Mouse (Mus musculus): Measurements from ENCODE around the gene Mief1. TPM values are rescaled to one million over a fixed set of nuclear protein-coding genes. Genes with fewer than 3 reads are reported as not detected.

The Mief1 gene
- 14.3 and 20.8 TPM in 2 replicates for polyA plus RNA-seq (2012; rRNA removed)

- TF ChIP-seq POLR2A (IDR thresholded peaks at IDR 0.05; ENCODE audit: borderline replicate concordance, extremely low read depth, insufficient read depth, insufficient read length, poor library complexity, severe bottlenecking) (peak; percentile 30; the same call in 1 of the 2 replicates), CTCF (IDR thresholded peaks at IDR 0.05; ENCODE audit: borderline replicate concordance, extremely low read depth, insufficient read depth, insufficient read length) (no peak)
- peak; percentile 98 for DNase-seq (ENCODE audit: low read depth)
Measured at GRCm38 (mm10) chr15:80233733-80234509, at the start of gene Mief1. Gene Mief1 (plus strand): TSS chr15:80234018.

- TF ChIP-seq CTCF (IDR thresholded peaks at IDR 0.05; ENCODE audit: borderline replicate concordance, extremely low read depth, insufficient read depth, insufficient read length) (no peak), POLR2A (IDR thresholded peaks at IDR 0.05; ENCODE audit: borderline replicate concordance, extremely low read depth, insufficient read depth, insufficient read length, poor library complexity, severe bottlenecking) (no peak)
- DNase-seq (ENCODE audit: low read depth): no peak
Measured at GRCm38 (mm10) chr15:80188927-80189326, 44.9 kb upstream of the Mief1 start.

GRCm38 (mm10) chr15:80190075-80190474 lies 43.7 kb upstream of the Mief1 start:
- no peak for TF ChIP-seq POLR2A (IDR thresholded peaks at IDR 0.05; ENCODE audit: borderline replicate concordance, extremely low read depth, insufficient read depth, insufficient read length, poor library complexity, severe bottlenecking)
- TF ChIP-seq CTCF (IDR thresholded peaks at IDR 0.05; ENCODE audit: borderline replicate concordance, extremely low read depth, insufficient read depth, insufficient read length): no peak
- DNase-seq (ENCODE audit: low read depth): no peak

GRCm38 (mm10) chr15:80191585-80192245 lies 42.1 kb upstream of the Mief1 start:
- TF ChIP-seq POLR2A (IDR thresholded peaks at IDR 0.05; ENCODE audit: borderline replicate concordance, extremely low read depth, insufficient read depth, insufficient read length, poor library complexity, severe bottlenecking): no peak
- no peak for TF ChIP-seq CTCF (IDR thresholded peaks at IDR 0.05; ENCODE audit: borderline replicate concordance, extremely low read depth, insufficient read depth, insufficient read length)
- no peak for DNase-seq (ENCODE audit: low read depth)

- TF ChIP-seq CTCF (IDR thresholded peaks at IDR 0.05; ENCODE audit: borderline replicate concordance, extremely low read depth, insufficient read depth, insufficient read length) (no peak), POLR2A (IDR thresholded peaks at IDR 0.05; ENCODE audit: borderline replicate concordance, extremely low read depth, insufficient read depth, insufficient read length, poor library complexity, severe bottlenecking) (no peak)
- no peak for DNase-seq (ENCODE audit: low read depth)
Measured at GRCm38 (mm10) chr15:80192246-80192585, 41.6 kb upstream of the Mief1 start.

- DNase-seq (ENCODE audit: low read depth): no peak
- TF ChIP-seq POLR2A (IDR thresholded peaks at IDR 0.05; ENCODE audit: borderline replicate concordance, extremely low read depth, insufficient read depth, insufficient read length, poor library complexity, severe bottlenecking) (no peak), CTCF (IDR thresholded peaks at IDR 0.05; ENCODE audit: borderline replicate concordance, extremely low read depth, insufficient read depth, insufficient read length) (no peak)
Measured at GRCm38 (mm10) chr15:80192847-80193246, 41.0 kb upstream of the Mief1 start.

- no peak for DNase-seq (ENCODE audit: low read depth)
- TF ChIP-seq POLR2A (IDR thresholded peaks at IDR 0.05; ENCODE audit: borderline replicate concordance, extremely low read depth, insufficient read depth, insufficient read length, poor library complexity, severe bottlenecking) (no peak), CTCF (IDR thresholded peaks at IDR 0.05; ENCODE audit: borderline replicate concordance, extremely low read depth, insufficient read depth, insufficient read length) (no peak)
Measured at GRCm38 (mm10) chr15:80199556-80199955, 34.3 kb upstream of the Mief1 start.

- DNase-seq (ENCODE audit: low read depth): peak; percentile 25
- TF ChIP-seq POLR2A (IDR thresholded peaks at IDR 0.05; ENCODE audit: borderline replicate concordance, extremely low read depth, insufficient read depth, insufficient read length, poor library complexity, severe bottlenecking): no peak
- TF ChIP-seq CTCF (IDR thresholded peaks at IDR 0.05; ENCODE audit: borderline replicate concordance, extremely low read depth, insufficient read depth, insufficient read length): no peak
Measured at GRCm38 (mm10) chr15:80202111-80202775, 31.6 kb upstream of the Mief1 start.

- no peak for TF ChIP-seq CTCF (IDR thresholded peaks at IDR 0.05; ENCODE audit: borderline replicate concordance, extremely low read depth, insufficient read depth, insufficient read length)
- no peak for TF ChIP-seq POLR2A (IDR thresholded peaks at IDR 0.05; ENCODE audit: borderline replicate concordance, extremely low read depth, insufficient read depth, insufficient read length, poor library complexity, severe bottlenecking)
Measured at GRCm38 (mm10) chr15:80203406-80203805, 30.4 kb upstream of the Mief1 start.

GRCm38 (mm10) chr15:80206057-80206565 lies 27.7 kb upstream of the Mief1 start:
- no peak for DNase-seq (ENCODE audit: low read depth)
- TF ChIP-seq POLR2A (IDR thresholded peaks at IDR 0.05; ENCODE audit: borderline replicate concordance, extremely low read depth, insufficient read depth, insufficient read length, poor library complexity, severe bottlenecking) (no peak), CTCF (IDR thresholded peaks at IDR 0.05; ENCODE audit: borderline replicate concordance, extremely low read depth, insufficient read depth, insufficient read length) (no peak)

More at GRCm38 (mm10) chr15:80203406-80203805, 30.4 kb upstream of the Mief1 start:
- DNase-seq (ENCODE audit: low read depth): no peak

- peak; percentile 34 for DNase-seq (ENCODE audit: low read depth)
- TF ChIP-seq POLR2A (IDR thresholded peaks at IDR 0.05; ENCODE audit: borderline replicate concordance, extremely low read depth, insufficient read depth, insufficient read length, poor library complexity, severe bottlenecking): no peak
- TF ChIP-seq CTCF (IDR thresholded peaks at IDR 0.05; ENCODE audit: borderline replicate concordance, extremely low read depth, insufficient read depth, insufficient read length): no peak
Measured at GRCm38 (mm10) chr15:80208446-80208845, 25.4 kb upstream of the Mief1 start.
